8 mouse cellular contexts compared by ENCODE assay signal in genomic region chr8:70702842-70703182, GRCm38 (mm10). TPM values are rescaled to one million over a fixed set of nuclear protein-coding genes. Genes with fewer than 3 reads are reported as not detected.
A peak's percentile ranks its signal among the peaks of the same experiment; 100 is the strongest.
DNase-seq lines count a peak whose midpoint lies in the region; ATAC-seq and TF ChIP-seq lines count a peak whose summit lies in the region.

No protein-coding gene starts in this region.

- no peaks in the 10 kb centered on the region for H3K9me3 ChIP-seq in forebrain, postnatal 0 days (ENCODE audit: low read length)

- H3K4me1 ChIP-seq in forebrain, postnatal 0 days (ENCODE audit: insufficient read depth) = peaks cover 13% of the 10 kb centered on the region

- no peak for TF ChIP-seq CTCF in layer of hippocampus, adult 2 months (conservative IDR thresholded peaks at IDR 0.05)
- TF ChIP-seq CTCF in forebrain, postnatal 0 days (IDR thresholded peaks at IDR 0.05; ENCODE audit: low read depth) = no peak

- H3K36me3 ChIP-seq in forebrain, postnatal 0 days (ENCODE audit: insufficient read depth) = peaks cover 10% of the 10 kb centered on the region; the same call in 1 of the 2 replicates

- H3K27ac ChIP-seq in layer of hippocampus, adult 2 months = peak overlapping the region; percentile 64; the same call in 1 of the 2 replicates
- no peak overlapping the region for H3K27ac ChIP-seq in forebrain, postnatal 0 days (ENCODE audit: low read depth, low read length)

- WGBS in forebrain, postnatal 0 days = 73% methylated on average over 3 of the region's 3 CpGs

- H3K4me2 ChIP-seq in forebrain, postnatal 0 days (ENCODE audit: low read depth) = peak overlapping the region; percentile 60; the same call in 1 of the 2 replicates

- peak in 1 of 2 experiments; percentile 55 for DNase-seq in layer of hippocampus, adult 2 months (ENCODE audit: low spot score in 2 of 2)
- DNase-seq in layer of hippocampus, postnatal 14 days (ENCODE audit: low spot score in 2 of 2) = no peak
- DNase-seq in adrenal gland, adult 8-10 months = peak; percentile 79
- DNase-seq in forebrain, postnatal 0 days = peak; percentile 36
- peak; percentile 75 for DNase-seq in layer of hippocampus, adult 9-11 months
- peak; percentile 65 for DNase-seq in testis, postnatal 10 days (ENCODE audit: low spot score)
- DNase-seq in c-Kit-positive CD71-positive TER-119-positive erythroid progenitor cells, embryonic 14.5 days (ENCODE audit: low spot score) = no peak
- DNase-seq in frontal cortex, postnatal 14 days (ENCODE audit: low spot score in 2 of 2) = no peak

- ATAC-seq in forebrain, postnatal 0 days = no peak

- H3K9ac ChIP-seq in forebrain, postnatal 0 days = no peak overlapping the region

- no peak overlapping the region for H3K4me3 ChIP-seq in layer of hippocampus, adult 2 months
- H3K4me3 ChIP-seq in forebrain, postnatal 0 days (ENCODE audit: low read depth, low read length) = no peak overlapping the region

- no peaks in the 10 kb centered on the region for H3K27me3 ChIP-seq in forebrain, postnatal 0 days (ENCODE audit: insufficient read depth, low read length)

RNA-seq across cellular contexts. Expression of gene Iqcn, which starts 0.4 kb away (rescaled TPM):
- total RNA-seq in layer of hippocampus, adult 2 months (2021) = under 1 TPM; 0.07 to 0.08 TPM
- total RNA-seq in layer of hippocampus, postnatal 14 days (2021) = under 1 TPM in 1 of 2 experiments, not detected in 1; 0.14 TPM
- total RNA-seq in adrenal gland, adult 8-10 months (2022) = under 1 TPM in 3 of 4 experiments, not detected in 1; 0.07 to 0.09 (median 0.08) TPM
- total RNA-seq in forebrain, postnatal 0 days (2014; rRNA removed) = 0.33 TPM in 1 of 2 replicates, not detected in the other
- 0.03 and 0.08 TPM in 2 replicates for polyA plus RNA-seq in forebrain, postnatal 0 days (2015; fragmentation: Nextera tagmentation; extraction: Ambion mirVana)

RNA-seq across cellular contexts. Expression of gene Jund, which starts 4.1 kb away (rescaled TPM):
- total RNA-seq in layer of hippocampus, adult 2 months (2021) = 100 to 1,000 TPM; 165 to 181 TPM
- total RNA-seq in layer of hippocampus, postnatal 14 days (2021) = 100 to 1,000 TPM; 163 to 179 TPM
- 100 to 1,000 TPM; 187 to 329 (median 253) TPM for total RNA-seq in adrenal gland, adult 8-10 months (2022)
- 333 and 392 TPM in 2 replicates for total RNA-seq in forebrain, postnatal 0 days (2014; rRNA removed)
- polyA plus RNA-seq in forebrain, postnatal 0 days (2015; fragmentation: Nextera tagmentation; extraction: Ambion mirVana) = 108 and 114 TPM in 2 replicates

RNA-seq across cellular contexts. Expression of gene Gm3336, which starts 15.5 kb away (rescaled TPM):
- not detected for total RNA-seq in layer of hippocampus, adult 2 months (2021)
- total RNA-seq in layer of hippocampus, postnatal 14 days (2021) = not detected
- total RNA-seq in adrenal gland, adult 8-10 months (2022) = not detected
- not detected in 2 replicates for total RNA-seq in forebrain, postnatal 0 days (2014; rRNA removed)
- not detected in 2 replicates for polyA plus RNA-seq in forebrain, postnatal 0 days (2015; fragmentation: Nextera tagmentation; extraction: Ambion mirVana)

RNA-seq across cellular contexts. Expression of gene Pde4c, which starts 20.7 kb away (rescaled TPM):
- 1 to 10 TPM; 1.4 to 1.5 TPM for total RNA-seq in layer of hippocampus, adult 2 months (2021)
- under 1 TPM; 0.81 to 0.91 TPM for total RNA-seq in layer of hippocampus, postnatal 14 days (2021)
- under 1 TPM; 0.26 to 0.86 (median 0.30) TPM for total RNA-seq in adrenal gland, adult 8-10 months (2022)
- total RNA-seq in forebrain, postnatal 0 days (2014; rRNA removed) = 0.48 and 0.62 TPM in 2 replicates
- polyA plus RNA-seq in forebrain, postnatal 0 days (2015; fragmentation: Nextera tagmentation; extraction: Ambion mirVana) = 0.10 and 0.23 TPM in 2 replicates

RNA-seq across cellular contexts. Expression of gene Lsm4, which starts 29.8 kb away (rescaled TPM):
- 10 to 100 TPM; 58.2 to 61.8 TPM for total RNA-seq in layer of hippocampus, adult 2 months (2021)
- total RNA-seq in layer of hippocampus, postnatal 14 days (2021) = 10 to 100 TPM; 67.8 to 71.7 TPM
- 100 to 1,000 TPM in 1 of 4 experiments, 10 to 100 TPM in 3; 81.4 to 101 (median 86.6) TPM for total RNA-seq in adrenal gland, adult 8-10 months (2022)
- total RNA-seq in forebrain, postnatal 0 days (2014; rRNA removed) = 93.7 and 140 TPM in 2 replicates
- polyA plus RNA-seq in forebrain, postnatal 0 days (2015; fragmentation: Nextera tagmentation; extraction: Ambion mirVana) = 177 and 231 TPM in 2 replicates

Comparison
In these comparisons a context has a peak if more than half of its experiments do, and no peak if none do; other contexts are left out.
1. DNase-seq: peak in adrenal gland, adult 8-10 months (single experiment), forebrain, postnatal 0 days (single experiment), layer of hippocampus, adult 9-11 months (single experiment) and testis, postnatal 10 days (single experiment); none in layer of hippocampus, postnatal 14 days (0 of 2), c-Kit-positive CD71-positive TER-119-positive erythroid progenitor cells, embryonic 14.5 days (single experiment) and frontal cortex, postnatal 14 days (0 of 2).